Mouse (Mus musculus) midbrain, embryonic 14.5 days (tissue): ENCODE data around the gene Snx11. TPM values are rescaled to one million over a fixed set of nuclear protein-coding genes. Genes with fewer than 3 reads are reported as not detected.

Experiments used
- ATAC-seq: fragments of 200-750 bp; cut with Nextera tagmentation; 2 replicates; pipeline ENCODE4 v1.8.0; 2017; ENCODE audit warnings: moderate number of reproducible peaks, moderate library complexity; ENCODE audit not compliant: low FRiP score, low TSS enrichment
- DNase-seq: peaks from one replicate; pipeline ENCODE4 v3.0.0-alpha.2; 2015
- H3K27ac ChIP-seq: fragments of 300-500 bp; sonication (generic); replicated peaks from 2 replicates; pipeline ENCODE4 v1.5.1; 2014; ENCODE audit warnings: mild to moderate bottlenecking, low read depth, low read length, moderate library complexity
- H3K27me3 ChIP-seq: fragments of 300-500 bp; sonication (generic); 2 replicates; pipeline ENCODE4 v1.6.1; 2014; ENCODE audit warnings: low read length, control low read depth, mixed read lengths; ENCODE audit not compliant: control insufficient read depth, insufficient read depth
- H3K36me3 ChIP-seq: fragments of 300-500 bp; sonication (generic); 2 replicates; pipeline ENCODE4 v1.6.1; 2014; ENCODE audit warnings: low read length, control low read depth; ENCODE audit not compliant: control insufficient read depth, insufficient read depth
- H3K4me1 ChIP-seq: fragments of 300-500 bp; sonication (generic); 2 replicates; pipeline ENCODE4 v1.6.1; 2014; ENCODE audit warnings: mild to moderate bottlenecking, antibody characterized with exemption, low read length, control low read depth; ENCODE audit not compliant: control insufficient read depth, insufficient read depth
- H3K4me2 ChIP-seq: fragments of 300-500 bp; sonication (generic); 2 replicates; pipeline ENCODE4 v1.6.1; 2014; ENCODE audit warnings: mild to moderate bottlenecking, low read length, moderate library complexity
- H3K4me3 ChIP-seq: fragments of 300-500 bp; sonication (generic); replicated peaks from 2 replicates; pipeline ENCODE4 v1.5.1; 2014; ENCODE audit warnings: low read depth, low read length
- H3K9ac ChIP-seq: fragments of 300-500 bp; sonication (generic); replicated peaks from 2 replicates; pipeline ENCODE4 v1.6.1; 2014; ENCODE audit warnings: mild to moderate bottlenecking, low read length, moderate library complexity
- H3K9me3 ChIP-seq: fragments of 300-500 bp; sonication (generic); 2 replicates; pipeline ENCODE4 v1.6.1; 2016; ENCODE audit warnings: low read length, control low read depth, mixed read lengths; ENCODE audit not compliant: control insufficient read depth
- WGBS: fragments of 180-500 bp; shearing (Covaris S2); extraction: QIAGEN DNeasy Blood & Tissue Kit; methylation state at CpG from one replicate; pipeline ENCODE4 v1.1.7; 2014; 5-methylcytosine and 5-hydroxymethylcytosine counted together
- polyA plus RNA-seq: library from polyadenylated mRNA; unstranded; fragments of >200 nt; fragmentation: Nextera tagmentation; extraction: Ambion mirVana; gene quantifications from 2 replicates; pipeline ENCODE4 v1.2.1, GENCODE M21; 2014

Snx11 gene
- polyA plus RNA-seq, 1 experiment from 2014 or later: 29.6 TPM

DNA sequence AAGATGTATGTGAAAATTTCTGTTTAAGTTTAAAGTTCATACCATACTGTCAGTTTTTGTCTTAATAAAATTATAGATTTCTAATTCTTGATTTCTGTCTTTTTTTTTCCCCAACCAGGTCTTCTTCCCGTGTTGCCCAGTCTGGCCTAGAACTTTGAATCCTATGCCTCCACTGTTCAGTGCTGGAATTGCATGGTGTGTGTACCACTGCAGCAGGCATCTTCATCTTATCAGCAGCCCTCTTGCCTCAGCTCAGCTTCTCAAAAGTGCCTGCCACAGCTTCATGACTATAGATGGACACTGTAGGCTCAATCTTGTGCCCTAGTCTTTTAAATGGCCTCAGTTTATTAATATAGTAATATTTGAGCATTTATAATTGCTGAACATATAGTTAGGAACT is 30.7 kb upstream of the Snx11 start:
- H3K4me3 ChIP-seq: no peak overlapping the region
- H3K27ac ChIP-seq: no peak overlapping the region
- no peak overlapping the region for H3K4me2 ChIP-seq
- no peak overlapping the region for H3K9ac ChIP-seq
- H3K36me3 ChIP-seq: peaks cover 80% of the 10 kb centered on the region
- no peaks in the 10 kb centered on the region for H3K27me3 ChIP-seq
- 57% methylated on average over 1 of the region's 1 CpGs for WGBS
- no peaks in the 10 kb centered on the region for H3K9me3 ChIP-seq
- H3K4me1 ChIP-seq: no peaks in the 10 kb centered on the region
- DNase-seq (peak; percentile 26), ATAC-seq (no peak)

DNA sequence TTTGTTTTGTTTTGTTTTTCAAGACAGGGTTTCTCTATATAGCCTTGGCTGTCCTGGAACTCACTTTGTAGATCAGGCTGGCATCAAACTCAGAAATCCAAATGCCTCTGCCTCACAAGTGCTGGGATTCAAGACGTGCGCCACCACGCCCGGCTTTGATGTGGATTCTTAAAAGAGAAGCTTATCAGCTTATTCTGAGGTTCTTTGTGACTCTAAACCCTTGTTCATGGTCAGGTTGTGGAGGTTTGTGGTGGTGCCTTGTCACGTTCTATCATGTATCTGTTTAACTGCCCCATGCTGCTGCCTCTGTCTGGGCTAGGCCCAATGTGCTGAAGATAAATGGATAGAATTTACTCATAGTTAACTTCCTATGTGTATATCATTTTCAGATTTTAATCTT is 28.2 kb upstream of the Snx11 start:
- Histone ChIP-seq H3K4me3 (no peak overlapping the region), H3K9ac (no peak overlapping the region), H3K27me3 (no peaks in the 10 kb centered on the region), H3K27ac (no peak overlapping the region), H3K4me2 (no peak overlapping the region), H3K4me1 (no peaks in the 10 kb centered on the region), H3K36me3 (peaks cover 94% of the 10 kb centered on the region), H3K9me3 (no peaks in the 10 kb centered on the region)
- WGBS: 93% methylated on average over 5 of the region's 5 CpGs
- ATAC-seq (no peak), DNase-seq (no peak)

DNA sequence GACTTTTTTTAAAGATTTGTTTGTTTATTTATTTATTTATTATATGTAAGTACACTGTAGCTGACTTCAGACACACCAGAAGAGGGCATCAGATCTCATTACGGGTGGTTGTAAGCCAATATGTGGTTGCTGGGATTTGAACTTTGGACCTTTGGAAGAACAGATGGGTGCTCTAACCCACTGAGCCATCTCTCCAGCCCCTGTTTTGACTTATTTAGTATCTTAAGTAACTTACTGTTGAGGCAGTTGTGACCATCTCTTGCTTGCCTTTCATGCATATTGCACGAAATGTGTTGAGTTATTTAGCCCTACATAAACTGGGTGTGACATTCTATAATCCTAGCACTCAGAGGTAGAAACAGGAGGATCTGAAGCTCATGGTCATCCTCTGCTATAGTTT is 22.2 kb upstream of the Snx11 start:
- H3K36me3 ChIP-seq: peaks cover 51% of the 10 kb centered on the region

GRCm38 (mm10) chr11:96796586-96796985 is 19.2 kb upstream of the Snx11 start:
- no peak overlapping the region for H3K4me2 ChIP-seq
- no peak overlapping the region for H3K27ac ChIP-seq
- H3K4me1 ChIP-seq: no peaks in the 10 kb centered on the region; the same call in 1 of the 2 replicates
- peak; percentile 18 for DNase-seq
- H3K27me3 ChIP-seq: no peaks in the 10 kb centered on the region
- no peak overlapping the region for H3K4me3 ChIP-seq
- no peak overlapping the region for H3K9ac ChIP-seq
- H3K36me3 ChIP-seq: peaks cover 22% of the 10 kb centered on the region
- 68% methylated on average over 1 of the region's 1 CpGs for WGBS
- no peak for ATAC-seq
- H3K9me3 ChIP-seq: no peaks in the 10 kb centered on the region

More for the DNA sequence above, 22.2 kb upstream of the Snx11 start:
- H3K27ac ChIP-seq: no peak overlapping the region
- 90% methylated on average over 2 of the region's 2 CpGs for WGBS
- H3K4me1 ChIP-seq: no peaks in the 10 kb centered on the region
- DNase-seq (no peak), ATAC-seq (no peak)
- H3K9me3 ChIP-seq: no peaks in the 10 kb centered on the region
- no peak overlapping the region for H3K9ac ChIP-seq
- no peak overlapping the region for H3K4me3 ChIP-seq
- no peaks in the 10 kb centered on the region for H3K27me3 ChIP-seq
- H3K4me2 ChIP-seq: no peak overlapping the region

DNA sequence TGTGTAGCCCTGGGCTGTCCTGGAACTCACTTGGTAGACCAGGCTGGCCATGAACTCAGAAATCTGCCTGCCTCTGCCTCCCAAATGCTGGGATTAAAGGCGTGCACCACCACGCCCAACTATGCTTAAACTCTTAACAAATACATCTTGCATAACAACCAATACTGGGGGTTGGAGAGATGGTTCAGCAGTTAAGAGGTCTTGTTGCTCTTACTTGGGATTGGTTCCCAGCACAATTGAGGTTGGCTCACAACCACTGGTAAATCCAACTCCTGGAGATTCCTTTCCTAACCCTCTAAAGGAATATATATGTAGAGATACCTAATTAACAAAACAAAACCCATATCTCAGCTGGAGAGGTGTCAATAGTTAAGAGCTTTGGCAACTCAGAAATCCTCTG is 18.7 kb upstream of the Snx11 start:
- ATAC-seq: no peak
- H3K36me3 ChIP-seq: peaks cover 18% of the 10 kb centered on the region
- no peak for DNase-seq
- H3K27ac ChIP-seq: no peak overlapping the region
- no peak overlapping the region for H3K9ac ChIP-seq
- H3K4me1 ChIP-seq: no peaks in the 10 kb centered on the region; the same call in none of the 2 replicates
- H3K27me3 ChIP-seq: no peaks in the 10 kb centered on the region
- WGBS: 92% methylated on average over 2 of the region's 2 CpGs
- H3K4me2 ChIP-seq: no peak overlapping the region
- H3K9me3 ChIP-seq: no peaks in the 10 kb centered on the region
- no peak overlapping the region for H3K4me3 ChIP-seq

DNA sequence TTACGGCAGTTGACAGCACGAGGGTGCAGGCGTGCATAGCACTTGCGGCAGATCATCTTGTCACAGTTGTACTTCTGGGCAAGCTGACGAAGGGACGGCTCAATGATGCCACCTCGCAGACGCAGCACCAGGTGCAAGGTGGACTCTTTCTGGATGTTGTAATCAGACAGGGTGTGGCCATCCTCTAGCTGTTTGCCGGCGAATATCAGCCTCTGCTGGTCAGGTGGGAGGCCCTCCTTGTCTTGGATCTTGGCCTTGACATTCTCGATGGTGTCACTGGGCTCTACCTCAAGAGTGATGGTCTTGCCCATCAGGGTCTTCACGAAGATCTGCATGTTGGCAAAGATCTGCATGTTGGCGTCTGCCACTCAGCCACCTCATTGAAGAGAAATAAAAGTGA is 18.1 kb upstream of the Snx11 start:
- H3K27me3 ChIP-seq: no peaks in the 10 kb centered on the region
- WGBS: 98% methylated on average over 13 of the region's 13 CpGs
- no peak for ATAC-seq

GRCm38 (mm10) chr11:96790681-96791080 is 13.3 kb upstream of the Snx11 start:
- 5% methylated on average over 1 of the region's 1 CpGs for WGBS
- Histone ChIP-seq H3K27me3 (no peaks in the 10 kb centered on the region), H3K36me3 (0 out of 2 replicates have a peak, but pooled peaks cover 5% of the 10 kb centered on the region), H3K4me1 (peaks cover 11% of the 10 kb centered on the region), H3K4me3 (peak overlapping the region; percentile 92), H3K9ac (no peak overlapping the region; the same call in 1 of the 2 replicates), H3K4me2 (peak overlapping the region; percentile 87), H3K9me3 (no peaks in the 10 kb centered on the region), H3K27ac (no peak overlapping the region)
- no peak for DNase-seq
- no peak for ATAC-seq

More for the DNA sequence above, 18.1 kb upstream of the Snx11 start:
- peaks cover 14% of the 10 kb centered on the region for H3K36me3 ChIP-seq
- no peaks in the 10 kb centered on the region for H3K9me3 ChIP-seq
- no peak overlapping the region for H3K27ac ChIP-seq
- DNase-seq: no peak
- peaks cover 4% of the 10 kb centered on the region for H3K4me1 ChIP-seq
- H3K4me3 ChIP-seq: no peak overlapping the region
- H3K4me2 ChIP-seq: no peak overlapping the region
- no peak overlapping the region for H3K9ac ChIP-seq

- H3K27me3 ChIP-seq: no peaks in the 10 kb centered on the region
- H3K9me3 ChIP-seq: no peaks in the 10 kb centered on the region
- H3K4me1 ChIP-seq: peaks cover 11% of the 10 kb centered on the region
- no peak overlapping the region for H3K27ac ChIP-seq
- peak overlapping the region; percentile 92 for H3K4me3 ChIP-seq
- no peak for DNase-seq
- H3K9ac ChIP-seq: peak overlapping the region; percentile 90
- WGBS: 6% methylated on average over 5 of the region's 5 CpGs
- H3K4me2 ChIP-seq: peak overlapping the region; percentile 87
- 0 out of 2 replicates have a peak, but pooled peaks cover 2% of the 10 kb centered on the region for H3K36me3 ChIP-seq
- ATAC-seq: no peak
These were observed 12.6 kb upstream of the Snx11 start for GRCm38 (mm10) chr11:96789990-96790389.

GRCm38 (mm10) chr11:96788871-96789795 is 11.8 kb upstream of the Snx11 start, which contains the start of gene Cbx1:
Cbx1 (plus strand) TSS chr11:96789127.
- Histone ChIP-seq H3K27ac (peak within 1 kb of the TSS; percentile 98), H3K4me2 (peak within 1 kb of the TSS; percentile 87), H3K36me3 (0 out of 2 replicates have a peak, but pooled peaks cover 2% of the 10 kb centered on the region), H3K9me3 (no peaks in the 10 kb centered on the region), H3K4me3 (peak within 1 kb of the TSS; percentile 92), H3K9ac (peak within 1 kb of the TSS; percentile 90), H3K27me3 (no peaks in the 10 kb centered on the region), H3K4me1 (peaks cover 11% of the 10 kb centered on the region)
- 1% methylated on average over 93 of the region's 93 CpGs for WGBS
- peak; percentile 97 for DNase-seq
- ATAC-seq: peak; percentile 99
